Mouse (Mus musculus) intestine, embryonic 14.5 days (tissue): ENCODE data around the gene Fstl1. TPM values are rescaled to one million over a fixed set of nuclear protein-coding genes. Genes with fewer than 3 reads are reported as not detected.

Experiments
- ATAC-seq: fragments of 200-750 bp; cut with Nextera tagmentation; replicated peaks from 2 replicates; pipeline ENCODE4 v1.8.0; 2017; ENCODE audit warnings: low read depth, moderate number of reproducible peaks, moderate TSS enrichment, moderate library complexity; ENCODE audit not compliant: low FRiP score, low TSS enrichment
- DNase-seq: peaks from one replicate; pipeline ENCODE4 v3.0.0-alpha.2; 2018; ENCODE audit warnings: low spot score
- H3K27ac ChIP-seq: fragments of 300-500 bp; sonication (generic); 2 replicates; pipeline ENCODE4 v1.5.1; 2014; ENCODE audit warnings: low read depth, mild to moderate bottlenecking, control low read depth
- H3K27me3 ChIP-seq: fragments of 300-500 bp; sonication (generic); replicated peaks from 2 replicates; pipeline ENCODE4 v1.6.1; 2014; ENCODE audit warnings: low read length, control low read depth; ENCODE audit not compliant: control insufficient read depth, insufficient read depth
- H3K36me3 ChIP-seq: fragments of 300-500 bp; sonication (generic); 2 replicates; pipeline ENCODE4 v1.6.1; 2014; ENCODE audit warnings: low read length, control low read depth; ENCODE audit not compliant: control insufficient read depth, insufficient read depth
- H3K4me1 ChIP-seq: fragments of 300-500 bp; sonication (generic); replicated peaks from 2 replicates; pipeline ENCODE4 v1.6.1; 2014; ENCODE audit warnings: low read length, control low read depth, mixed read lengths; ENCODE audit not compliant: control insufficient read depth, insufficient read depth
- H3K4me2 ChIP-seq: fragments of 300-500 bp; sonication (generic); 2 replicates; pipeline ENCODE4 v1.6.1; 2014; ENCODE audit warnings: low read length
- H3K4me3 ChIP-seq: fragments of 300-500 bp; sonication (generic); 2 replicates; pipeline ENCODE4 v1.5.1; 2014; ENCODE audit warnings: low read depth, low read length, control low read depth, mixed read lengths
- H3K9ac ChIP-seq: fragments of 300-500 bp; sonication (generic); 2 replicates; pipeline ENCODE4 v1.6.1; 2014; ENCODE audit warnings: mild to moderate bottlenecking, low read length
- H3K9me3 ChIP-seq: fragments of 300-500 bp; sonication (generic); 2 replicates; pipeline ENCODE4 v1.6.1; 2016; ENCODE audit warnings: low read length, control low read depth; ENCODE audit not compliant: control insufficient read depth
- WGBS: fragments of 180-500 bp; shearing (Covaris S2); extraction: QIAGEN DNeasy Blood & Tissue Kit; methylation state at CpG from one replicate; pipeline ENCODE4 v1.1.7; 2014; 5-methylcytosine and 5-hydroxymethylcytosine counted together
- polyA plus RNA-seq: library from polyadenylated mRNA; unstranded; fragments of >200 nt; fragmentation: Nextera tagmentation; extraction: Ambion mirVana; gene quantifications from 2 replicates; pipeline ENCODE4 v1.2.1, GENCODE M21; 2014

Gene Fstl1
- polyA plus RNA-seq, 1 experiment from 2014 or later: 307 TPM

- ATAC-seq (no peak), DNase-seq (no peak)
- 84% methylated on average over 5 of the region's 5 CpGs for WGBS
- H3K27ac ChIP-seq: no peak overlapping the region
- H3K4me2 ChIP-seq: no peak overlapping the region
- no peaks in the 10 kb centered on the region for H3K27me3 ChIP-seq
- H3K4me1 ChIP-seq: no peaks in the 10 kb centered on the region
- no peaks in the 10 kb centered on the region for H3K9me3 ChIP-seq
- H3K36me3 ChIP-seq: peaks cover 95% of the 10 kb centered on the region
- H3K9ac ChIP-seq: no peak overlapping the region
- H3K4me3 ChIP-seq: no peak overlapping the region
Observed at GRCm38 (mm10) chr16:37823949-37824348, 47.3 kb downstream of the Fstl1 start.

- Histone ChIP-seq H3K9me3 (no peaks in the 10 kb centered on the region), H3K9ac (no peak overlapping the region), H3K4me3 (no peak overlapping the region), H3K4me2 (no peak overlapping the region), H3K36me3 (peaks cover 97% of the 10 kb centered on the region), H3K4me1 (no peaks in the 10 kb centered on the region), H3K27ac (no peak overlapping the region), H3K27me3 (no peaks in the 10 kb centered on the region)
- DNase-seq: no peak
- ATAC-seq: no peak
- 86% methylated on average over 12 of the region's 12 CpGs for WGBS
Observed at GRCm38 (mm10) chr16:37824778-37825505, 48.3 kb downstream of the Fstl1 start.

- WGBS: 97% methylated on average over 3 of the region's 3 CpGs
- no peak overlapping the region for H3K9ac ChIP-seq
- H3K4me3 ChIP-seq: no peak overlapping the region
- H3K4me1 ChIP-seq: no peaks in the 10 kb centered on the region
- no peak overlapping the region for H3K4me2 ChIP-seq
- no peak for ATAC-seq
- H3K9me3 ChIP-seq: no peaks in the 10 kb centered on the region
- no peak overlapping the region for H3K27ac ChIP-seq
- no peak for DNase-seq
- no peaks in the 10 kb centered on the region for H3K27me3 ChIP-seq
- peaks cover 97% of the 10 kb centered on the region for H3K36me3 ChIP-seq
Observed at GRCm38 (mm10) chr16:37826286-37826685, 49.6 kb downstream of the Fstl1 start.

- ATAC-seq (no peak), DNase-seq (no peak)
- H3K9ac ChIP-seq: no peak overlapping the region
- H3K27ac ChIP-seq: no peak overlapping the region
- H3K36me3 ChIP-seq: peaks cover 86% of the 10 kb centered on the region
- H3K9me3 ChIP-seq: no peaks in the 10 kb centered on the region
- H3K27me3 ChIP-seq: no peaks in the 10 kb centered on the region
- no peak overlapping the region for H3K4me2 ChIP-seq
- H3K4me1 ChIP-seq: no peaks in the 10 kb centered on the region
- 79% methylated on average over 7 of the region's 7 CpGs for WGBS
- no peak overlapping the region for H3K4me3 ChIP-seq
Observed at GRCm38 (mm10) chr16:37831041-37831440, 54.4 kb downstream of the Fstl1 start.

- DNase-seq (no peak), ATAC-seq (no peak)
- no peaks in the 10 kb centered on the region for H3K27me3 ChIP-seq
- H3K4me1 ChIP-seq: no peaks in the 10 kb centered on the region
- H3K27ac ChIP-seq: no peak overlapping the region
- H3K4me3 ChIP-seq: no peak overlapping the region
- H3K9me3 ChIP-seq: no peaks in the 10 kb centered on the region
- H3K36me3 ChIP-seq: peaks cover 29% of the 10 kb centered on the region
- no peak overlapping the region for H3K9ac ChIP-seq
- 56% methylated on average over 3 of the region's 3 CpGs for WGBS
- H3K4me2 ChIP-seq: no peak overlapping the region
Observed at GRCm38 (mm10) chr16:37837571-37837970, 60.9 kb downstream of the Fstl1 start.

GRCm38 (mm10) chr16:37842439-37842838 lies 65.8 kb downstream of the Fstl1 start:
- H3K36me3 ChIP-seq: no peaks in the 10 kb centered on the region
- 53% methylated on average over 2 of the region's 2 CpGs for WGBS
- no peaks in the 10 kb centered on the region for H3K9me3 ChIP-seq
- H3K4me2 ChIP-seq: no peak overlapping the region
- H3K9ac ChIP-seq: no peak overlapping the region
- H3K27ac ChIP-seq: no peak overlapping the region
- ATAC-seq (no peak), DNase-seq (no peak)
- H3K27me3 ChIP-seq: no peaks in the 10 kb centered on the region
- H3K4me3 ChIP-seq: no peak overlapping the region
- no peaks in the 10 kb centered on the region for H3K4me1 ChIP-seq

- Histone ChIP-seq H3K27me3 (no peaks in the 10 kb centered on the region), H3K4me2 (no peak overlapping the region), H3K9me3 (no peaks in the 10 kb centered on the region), H3K9ac (no peak overlapping the region), H3K4me1 (no peaks in the 10 kb centered on the region), H3K36me3 (no peaks in the 10 kb centered on the region), H3K4me3 (no peak overlapping the region), H3K27ac (no peak overlapping the region)
- no peak for DNase-seq
- WGBS: 86% methylated on average over 12 of the region's 12 CpGs
- ATAC-seq: no peak
Observed at GRCm38 (mm10) chr16:37843740-37844139, 67.1 kb downstream of the Fstl1 start.

GRCm38 (mm10) chr16:37845202-37845925 lies 68.7 kb downstream of the Fstl1 start:
- ATAC-seq (no peak), DNase-seq (no peak)
- Histone ChIP-seq H3K9ac (no peak overlapping the region), H3K27ac (no peak overlapping the region), H3K4me1 (no peaks in the 10 kb centered on the region), H3K4me3 (no peak overlapping the region), H3K9me3 (no peaks in the 10 kb centered on the region), H3K27me3 (no peaks in the 10 kb centered on the region), H3K36me3 (no peaks in the 10 kb centered on the region), H3K4me2 (no peak overlapping the region)
- WGBS: 70% methylated on average over 7 of the region's 7 CpGs

GRCm38 (mm10) chr16:37847081-37847480 lies 70.4 kb downstream of the Fstl1 start:
- no peak overlapping the region for H3K4me3 ChIP-seq
- 84% methylated on average over 3 of the region's 3 CpGs for WGBS
- DNase-seq: no peak
- no peaks in the 10 kb centered on the region for H3K27me3 ChIP-seq
- H3K9me3 ChIP-seq: no peaks in the 10 kb centered on the region
- H3K4me2 ChIP-seq: no peak overlapping the region
- no peaks in the 10 kb centered on the region for H3K4me1 ChIP-seq
- H3K36me3 ChIP-seq: no peaks in the 10 kb centered on the region
- ATAC-seq: no peak
- H3K27ac ChIP-seq: no peak overlapping the region
- no peak overlapping the region for H3K9ac ChIP-seq
